Mouse (Mus musculus) heart, postnatal 0 days (tissue): Measurements from ENCODE around the gene Mrs2. TPM values are rescaled to one million over a fixed set of nuclear protein-coding genes. Genes with fewer than 3 reads are reported as not detected.

ENCODE experiments used
- ATAC-seq: fragments of 200-750 bp; cut with Nextera tagmentation; 2 replicates; pipeline ENCODE4 v1.8.0; 2017; ENCODE audit warnings: low read depth, moderate number of reproducible peaks, moderate library complexity; ENCODE audit not compliant: insufficient read depth
- DNase-seq: peaks from one replicate; pipeline ENCODE4 v3.0.0-alpha.2; 2016; ENCODE audit warnings: low spot score
- H3K27ac ChIP-seq: fragments of 300-500 bp; sonication (generic); 2 replicates; pipeline ENCODE4 v1.5.1; 2014; ENCODE audit warnings: low read depth, mild to moderate bottlenecking
- H3K27me3 ChIP-seq: fragments of 300-500 bp; sonication (generic); 2 replicates; pipeline ENCODE4 v1.6.1; 2014; ENCODE audit warnings: low read length, mixed read lengths; ENCODE audit not compliant: control insufficient read depth, insufficient read depth
- H3K36me3 ChIP-seq: fragments of 300-500 bp; sonication (generic); replicated peaks from 2 replicates; pipeline ENCODE4 v1.6.1; 2014; ENCODE audit warnings: low read length, mixed read lengths; ENCODE audit not compliant: control insufficient read depth, insufficient read depth
- H3K4me1 ChIP-seq: fragments of 300-500 bp; sonication (generic); 2 replicates; pipeline ENCODE4 v1.6.1; 2014; ENCODE audit warnings: antibody characterized with exemption; ENCODE audit not compliant: control insufficient read depth, insufficient read depth
- H3K4me2 ChIP-seq: fragments of 300-500 bp; sonication (generic); 2 replicates; pipeline ENCODE4 v1.6.1; 2014; ENCODE audit warnings: low read depth, mild to moderate bottlenecking, low read length, moderate library complexity
- H3K4me3 ChIP-seq: fragments of 300-500 bp; sonication (generic); 2 replicates; pipeline ENCODE4 v1.5.1; 2014; ENCODE audit warnings: low read depth, low read length
- H3K9ac ChIP-seq: fragments of 300-500 bp; sonication (generic); replicated peaks from 2 replicates; pipeline ENCODE4 v1.6.1; 2014; ENCODE audit warnings: low read depth, low read length, mixed read lengths
- H3K9me3 ChIP-seq: fragments of 300-500 bp; sonication (generic); replicated peaks from 2 replicates; pipeline ENCODE4 v1.6.1; 2016; ENCODE audit warnings: low read length; ENCODE audit not compliant: control insufficient read depth
- CTCF ChIP-seq: IDR thresholded peaks from 2 replicates; pipeline ENCODE4 v1.5.1; 2016; ENCODE audit warnings: antibody characterized with exemption, control low read depth, low read depth
- EP300 ChIP-seq: IDR thresholded peaks from 2 replicates; pipeline ENCODE4 v1.6.1; 2016; ENCODE audit warnings: antibody characterized with exemption, low read depth
- WGBS: fragments of 180-500 bp; shearing (Covaris S2); extraction: QIAGEN DNeasy Blood & Tissue Kit; methylation state at CpG from one replicate; pipeline ENCODE4 v1.1.7; 2014; 5-methylcytosine and 5-hydroxymethylcytosine counted together
- polyA plus RNA-seq: library from polyadenylated mRNA; unstranded; fragments of >200 nt; fragmentation: Nextera tagmentation; extraction: Ambion mirVana; gene quantifications from 2 replicates; pipeline ENCODE4 v1.2.1, GENCODE M21; 2015
- total RNA-seq: library from RNA; depleted of rRNA; stranded (reverse); fragments of >200 nt; gene quantifications from 2 replicates; pipeline ENCODE4 v1.2.3, GENCODE M21; 2014; ENCODE audit warnings: low replicate concordance

Gene Mrs2
- total and polyA plus RNA-seq, 2 experiments from 2014 or later = 13.0 to 19.1 TPM

- 73% methylated on average over 8 of the region's 8 CpGs for WGBS
- Histone ChIP-seq H3K4me1 (peaks cover 9% of the 10 kb centered on the region; the same call in 1 of the 2 replicates), H3K4me3 (no peak overlapping the region), H3K27ac (no peak overlapping the region), H3K4me2 (no peak overlapping the region), H3K36me3 (no peaks in the 10 kb centered on the region), H3K27me3 (no peaks in the 10 kb centered on the region), H3K9ac (no peak overlapping the region), H3K9me3 (no peaks in the 10 kb centered on the region)
- ATAC-seq (no peak), DNase-seq (no peak)
- TF ChIP-seq CTCF = no peak
- no peak for TF ChIP-seq EP300
These were observed 58.1 kb downstream of the Mrs2 start for GRCm38 (mm10) chr13:24962119-24962518.

GRCm38 (mm10) chr13:24960084-24960483 is 60.1 kb downstream of the Mrs2 start:
- Histone ChIP-seq H3K9me3 (no peaks in the 10 kb centered on the region), H3K4me2 (no peak overlapping the region), H3K4me3 (no peak overlapping the region), H3K4me1 (no peaks in the 10 kb centered on the region), H3K27me3 (no peaks in the 10 kb centered on the region), H3K27ac (no peak overlapping the region), H3K9ac (no peak overlapping the region), H3K36me3 (no peaks in the 10 kb centered on the region)
- DNase-seq (no peak), ATAC-seq (no peak)
- 77% methylated on average over 3 of the region's 3 CpGs for whole genome bisulfite sequencing
- no peak for TF ChIP-seq CTCF
- TF ChIP-seq EP300 = no peak

GRCm38 (mm10) chr13:24958671-24959070 is 61.5 kb downstream of the Mrs2 start:
- DNase-seq (no peak), ATAC-seq (no peak)
- no peaks in the 10 kb centered on the region for H3K4me1 ChIP-seq
- no peak overlapping the region for H3K4me3 ChIP-seq
- H3K9me3 ChIP-seq = no peaks in the 10 kb centered on the region
- no peak overlapping the region for H3K9ac ChIP-seq
- H3K27ac ChIP-seq = no peak overlapping the region
- no peak for TF ChIP-seq CTCF
- no peak for TF ChIP-seq EP300
- H3K27me3 ChIP-seq = no peaks in the 10 kb centered on the region
- 95% methylated on average over 11 of the region's 11 CpGs for WGBS
- H3K4me2 ChIP-seq = no peak overlapping the region
- no peaks in the 10 kb centered on the region for H3K36me3 ChIP-seq

- 23% methylated on average over 10 of the region's 10 CpGs for WGBS
- no peak for ATAC-seq
- H3K27ac ChIP-seq = no peak overlapping the region
These were observed 64.7 kb downstream of the Mrs2 start for GRCm38 (mm10) chr13:24955500-24955899.

GRCm38 (mm10) chr13:24955091-24955490 is 65.1 kb downstream of the Mrs2 start:
- Histone ChIP-seq H3K4me1 (no peaks in the 10 kb centered on the region), H3K9me3 (no peaks in the 10 kb centered on the region), H3K27me3 (no peaks in the 10 kb centered on the region), H3K4me3 (no peak overlapping the region), H3K9ac (no peak overlapping the region), H3K36me3 (no peaks in the 10 kb centered on the region), H3K4me2 (no peak overlapping the region), H3K27ac (no peak overlapping the region)
- 42% methylated on average over 11 of the region's 11 CpGs for WGBS
- ATAC-seq = no peak
- no peak for DNase-seq
- TF ChIP-seq EP300 (no peak), CTCF (no peak)

More at GRCm38 (mm10) chr13:24955500-24955899, 64.7 kb downstream of the Mrs2 start:
- Histone ChIP-seq H3K4me2 (no peak overlapping the region), H3K9me3 (no peaks in the 10 kb centered on the region), H3K4me1 (no peaks in the 10 kb centered on the region), H3K36me3 (no peaks in the 10 kb centered on the region), H3K27me3 (no peaks in the 10 kb centered on the region), H3K9ac (no peak overlapping the region), H3K4me3 (no peak overlapping the region)
- no peak for DNase-seq
- TF ChIP-seq EP300 (no peak), CTCF (no peak)

GRCm38 (mm10) chr13:24952659-24953058 is 67.5 kb downstream of the Mrs2 start:
- H3K4me1 ChIP-seq = no peaks in the 10 kb centered on the region
- 74% methylated on average over 7 of the region's 7 CpGs for WGBS
- no peaks in the 10 kb centered on the region for H3K9me3 ChIP-seq
- ATAC-seq (no peak), DNase-seq (no peak)
- no peak overlapping the region for H3K27ac ChIP-seq
- TF ChIP-seq EP300 (no peak), CTCF (no peak)
- H3K4me2 ChIP-seq = no peak overlapping the region
- no peaks in the 10 kb centered on the region for H3K36me3 ChIP-seq
- H3K4me3 ChIP-seq = no peak overlapping the region
- H3K27me3 ChIP-seq = no peaks in the 10 kb centered on the region
- no peak overlapping the region for H3K9ac ChIP-seq
